Mouse (Mus musculus): ENCODE measurements at regions not wholly inside any gene's neighbourhood (a gene's known extent, or its start where the extent isn't known, plus 50 kb on each side); places are given as distances from the start of the nearest gene placed in this dataset.

GRCm38 (mm10) chr3:9373896-9374295 is 236.0 kb downstream of the Zfp704 start:
- no peak for DNase-seq

GRCm38 (mm10) chr3:9370096-9370495 is 239.8 kb downstream of the Zfp704 start:
- DNase-seq = no peak

- no peak for DNase-seq
Observed at GRCm38 (mm10) chr3:9365791-9366190, 244.1 kb downstream of the Zfp704 start.

- DNase-seq = no peak
Observed at GRCm38 (mm10) chr3:9359186-9359585, 250.7 kb downstream of the Zfp704 start.

GRCm38 (mm10) chr3:9358111-9358510 is 251.8 kb downstream of the Zfp704 start:
- no peak for DNase-seq

- DNase-seq = no peak
Observed at GRCm38 (mm10) chr3:9357639-9358038, 252.2 kb downstream of the Zfp704 start.

GRCm38 (mm10) chr3:9355875-9356274 is 254.0 kb downstream of the Zfp704 start:
- DNase-seq = no peak

- no peak for DNase-seq
Observed at GRCm38 (mm10) chr3:9354756-9355155, 255.1 kb downstream of the Zfp704 start.

GRCm38 (mm10) chr3:9352251-9352650 is 257.6 kb downstream of the Zfp704 start:
- no peak for DNase-seq

GRCm38 (mm10) chr3:9349822-9350221 is 260.1 kb downstream of the Zfp704 start:
- DNase-seq = no peak

GRCm38 (mm10) chr3:9347446-9347860 is 262.4 kb downstream of the Zfp704 start:
- DNase-seq = peak; percentile 58

- peak; percentile 55 for DNase-seq
Observed at GRCm38 (mm10) chr3:9346857-9347445, 262.9 kb downstream of the Zfp704 start.

GRCm38 (mm10) chr3:9346356-9346755 is 263.5 kb downstream of the Zfp704 start:
- DNase-seq = no peak

GRCm38 (mm10) chr3:9345885-9346284 is 264.0 kb downstream of the Zfp704 start:
- no peak for DNase-seq

- no peak for DNase-seq
Observed at GRCm38 (mm10) chr3:9343586-9343985, 266.3 kb downstream of the Zfp704 start.

GRCm38 (mm10) chr3:9342167-9342566 is 267.7 kb downstream of the Zfp704 start:
- DNase-seq = no peak

GRCm38 (mm10) chr3:9341657-9342056 is 268.2 kb downstream of the Zfp704 start:
- DNase-seq = no peak

- DNase-seq = no peak
Observed at GRCm38 (mm10) chr3:9341244-9341643, 268.6 kb downstream of the Zfp704 start.

GRCm38 (mm10) chr3:9340788-9341187 is 269.1 kb downstream of the Zfp704 start:
- peak; percentile 53 for DNase-seq

- DNase-seq = peak; percentile 23
Observed at GRCm38 (mm10) chr3:9340344-9340743, 269.5 kb downstream of the Zfp704 start.

- DNase-seq = no peak
Observed at GRCm38 (mm10) chr3:9339669-9340068, 270.2 kb downstream of the Zfp704 start.

- no peak for DNase-seq
Observed at GRCm38 (mm10) chr3:9335580-9335979, 274.3 kb downstream of the Zfp704 start.
